Mouse (Mus musculus): Measurements from ENCODE around the gene Bcr. TPM values are rescaled to one million over a fixed set of nuclear protein-coding genes. Genes with fewer than 3 reads are reported as not detected.

Gene Bcr
- polyA plus RNA-seq, 1 experiment from 2014 or later, result 9.1 TPM

DNA sequence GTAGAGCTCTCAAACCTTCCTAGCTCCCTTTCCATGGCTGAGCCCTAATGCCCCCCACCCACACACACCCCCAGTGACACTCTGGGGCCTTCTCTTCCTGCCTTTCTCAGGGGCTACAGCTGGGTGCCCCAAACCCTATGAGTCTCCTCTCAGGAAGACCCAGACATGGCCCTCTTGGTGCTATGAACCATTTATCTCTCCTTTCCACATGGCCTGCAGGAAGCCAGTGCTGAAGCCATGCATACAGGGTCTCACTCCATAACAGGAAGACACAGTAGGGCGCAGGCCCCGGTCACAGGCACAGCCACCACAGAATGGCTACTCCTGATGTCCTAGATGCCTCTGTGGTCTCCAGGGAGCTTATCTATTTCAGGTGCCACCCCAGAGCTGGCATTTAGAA lies 43.1 kb downstream of the Bcr start:
- no peak overlapping the region for H3K27ac ChIP-seq
- H3K4me2 ChIP-seq (replicated peaks), result no peak overlapping the region
- H3K4me3 ChIP-seq, result no peak overlapping the region
- H3K9ac ChIP-seq, result no peak overlapping the region
- H3K9me3 ChIP-seq, result no peaks in the 10 kb centered on the region
- WGBS, result 84% methylated on average over 2 of the region's 2 CpGs
- peaks cover 62% of the 10 kb centered on the region for H3K4me1 ChIP-seq
- H3K27me3 ChIP-seq, result no peaks in the 10 kb centered on the region
- no peak for ATAC-seq (ENCODE audit: low FRiP score, low read depth)
- 0 out of 2 replicates have a peak, but pooled peaks cover 3% of the 10 kb centered on the region for H3K36me3 ChIP-seq

DNA sequence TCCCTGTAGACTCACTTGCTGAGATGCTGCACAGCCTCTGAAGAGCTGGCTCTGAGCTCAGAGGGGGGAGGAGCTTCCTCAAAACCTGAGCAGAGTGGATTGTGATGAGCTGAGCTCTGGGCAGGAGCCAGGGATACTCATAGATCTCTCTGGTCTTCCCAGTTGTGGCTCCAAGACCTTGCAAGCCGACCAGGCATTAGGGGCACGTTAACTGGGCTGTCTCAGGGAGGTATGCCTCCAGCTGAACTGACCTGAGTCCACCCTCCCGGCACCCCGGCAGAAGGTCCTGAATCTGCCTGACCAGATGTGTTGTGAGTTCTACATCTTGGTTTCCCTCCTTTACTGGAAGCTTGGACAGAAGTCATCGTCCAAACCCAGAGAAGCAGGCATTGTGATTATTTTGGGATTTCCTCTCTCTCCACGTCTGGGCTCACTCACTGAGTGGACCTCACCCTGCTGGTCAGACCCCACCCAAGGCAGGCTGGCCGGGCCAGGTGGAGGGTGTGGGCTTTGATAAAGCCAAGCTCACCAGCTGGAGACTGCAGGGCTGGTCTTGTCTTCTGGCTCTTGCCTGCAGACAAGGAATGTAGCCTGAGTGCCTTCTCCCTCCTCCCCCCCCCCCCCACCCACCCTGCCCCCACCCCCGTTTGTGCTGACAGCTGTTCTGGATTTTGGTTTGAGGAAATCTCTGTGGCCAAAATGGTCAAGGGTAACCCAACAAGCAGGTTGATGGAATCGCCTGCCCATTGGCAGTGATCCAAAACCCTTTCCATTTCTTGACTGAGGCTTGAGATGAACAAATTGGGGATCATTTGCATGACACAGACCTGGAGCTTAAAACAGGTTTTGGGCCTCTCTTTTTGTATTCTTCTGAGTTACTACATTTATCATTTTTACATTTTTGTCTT lies 44.1 kb downstream of the Bcr start:
- Histone ChIP-seq H3K9me3 (no peaks in the 10 kb centered on the region), H3K4me3 (no peak overlapping the region), H3K4me1 (peaks cover 56% of the 10 kb centered on the region), H3K27ac (no peak overlapping the region), H3K27me3 (no peaks in the 10 kb centered on the region), H3K9ac (no peak overlapping the region), H3K4me2 (replicated peaks) (no peak overlapping the region), H3K36me3 (no peaks in the 10 kb centered on the region)
- no peak for ATAC-seq (ENCODE audit: low FRiP score, low read depth)
- WGBS, result 52% methylated on average over 9 of the region's 9 CpGs

DNA sequence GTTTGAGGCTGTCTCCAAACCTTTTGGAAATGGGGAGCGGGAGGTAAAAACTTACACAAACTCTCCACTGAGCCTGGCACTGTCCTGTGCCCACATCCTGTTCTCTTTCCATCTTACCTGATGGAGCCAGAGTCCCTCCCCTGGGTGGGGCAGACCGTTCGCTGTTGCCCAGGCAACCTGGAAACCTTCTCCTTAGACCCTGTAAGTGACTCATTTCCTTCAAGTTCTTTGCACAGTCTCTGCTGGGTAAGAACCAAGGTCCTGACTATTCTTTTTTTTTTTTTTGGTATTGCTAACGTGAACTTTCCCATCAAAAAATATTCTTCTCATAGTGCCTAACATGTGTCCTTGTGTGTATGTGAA lies 44.7 kb downstream of the Bcr start:
- Histone ChIP-seq H3K27me3 (no peaks in the 10 kb centered on the region), H3K36me3 (no peaks in the 10 kb centered on the region), H3K9me3 (no peaks in the 10 kb centered on the region), H3K27ac (no peak overlapping the region), H3K9ac (no peak overlapping the region), H3K4me2 (replicated peaks) (no peak overlapping the region), H3K4me3 (no peak overlapping the region), H3K4me1 (peaks cover 56% of the 10 kb centered on the region)
- no peak for ATAC-seq (ENCODE audit: low FRiP score, low read depth)
- 82% methylated on average over 4 of the region's 4 CpGs for WGBS

DNA sequence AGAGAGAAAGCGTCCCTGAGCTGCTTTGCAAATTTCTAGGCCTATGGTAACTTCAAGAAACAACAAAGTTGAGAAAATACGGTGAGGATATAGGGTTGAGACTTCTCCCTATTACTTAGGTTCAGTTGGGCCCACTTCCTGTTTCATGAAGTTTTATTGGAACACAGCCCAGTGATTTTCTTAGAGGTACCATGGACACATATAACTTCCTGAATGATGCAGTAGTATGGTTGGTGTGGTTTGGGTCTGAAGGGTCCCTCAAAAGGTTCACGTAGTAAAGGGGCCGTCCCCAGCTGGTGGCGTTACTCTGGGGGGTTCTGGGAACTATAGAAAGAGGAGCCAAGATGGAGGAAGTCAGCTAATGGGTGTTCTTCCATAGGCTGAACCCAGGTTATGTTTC lies 45.3 kb downstream of the Bcr start:
- H3K9ac ChIP-seq, result no peak overlapping the region
- H3K4me3 ChIP-seq, result no peak overlapping the region
- H3K4me1 ChIP-seq, result peaks cover 53% of the 10 kb centered on the region
- WGBS, result 93% methylated on average over 5 of the region's 5 CpGs
- no peaks in the 10 kb centered on the region for H3K9me3 ChIP-seq
- no peak overlapping the region for H3K27ac ChIP-seq
- H3K27me3 ChIP-seq, result no peaks in the 10 kb centered on the region
- no peak overlapping the region for H3K4me2 ChIP-seq (replicated peaks)
- H3K36me3 ChIP-seq, result no peaks in the 10 kb centered on the region
- ATAC-seq (ENCODE audit: low FRiP score, low read depth), result no peak

DNA sequence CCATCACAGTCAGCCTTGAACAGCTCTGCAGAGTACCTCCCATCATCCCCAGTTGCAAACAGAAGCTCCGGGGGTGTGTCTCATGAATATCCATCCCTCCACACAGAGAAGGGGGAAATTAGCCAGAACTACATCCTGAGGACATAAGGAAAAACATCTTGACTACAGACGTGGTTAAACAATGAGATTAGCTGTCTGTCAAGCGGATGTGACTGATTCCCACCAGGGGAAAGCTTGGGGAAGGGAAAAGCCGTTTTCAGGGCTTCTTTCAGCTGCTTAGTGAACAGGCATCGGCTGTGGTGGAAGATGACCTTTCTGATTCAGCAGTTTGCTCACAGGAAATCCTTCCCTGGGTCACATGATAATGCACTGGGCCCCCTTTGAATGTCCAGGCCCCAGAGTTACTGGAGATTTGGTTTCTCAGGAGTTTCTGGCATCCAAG lies 46.6 kb downstream of the Bcr start:
- WGBS, result 33% methylated on average over 5 of the region's 5 CpGs
- Histone ChIP-seq H3K4me1 (peaks cover 62% of the 10 kb centered on the region), H3K4me2 (replicated peaks) (no peak overlapping the region), H3K4me3 (no peak overlapping the region), H3K9me3 (no peaks in the 10 kb centered on the region), H3K27me3 (no peaks in the 10 kb centered on the region), H3K27ac (peak overlapping the region; percentile 10; the same call in 1 of the 2 replicates), H3K36me3 (no peaks in the 10 kb centered on the region), H3K9ac (no peak overlapping the region)
- ATAC-seq (ENCODE audit: low FRiP score, low read depth), result no peak

DNA sequence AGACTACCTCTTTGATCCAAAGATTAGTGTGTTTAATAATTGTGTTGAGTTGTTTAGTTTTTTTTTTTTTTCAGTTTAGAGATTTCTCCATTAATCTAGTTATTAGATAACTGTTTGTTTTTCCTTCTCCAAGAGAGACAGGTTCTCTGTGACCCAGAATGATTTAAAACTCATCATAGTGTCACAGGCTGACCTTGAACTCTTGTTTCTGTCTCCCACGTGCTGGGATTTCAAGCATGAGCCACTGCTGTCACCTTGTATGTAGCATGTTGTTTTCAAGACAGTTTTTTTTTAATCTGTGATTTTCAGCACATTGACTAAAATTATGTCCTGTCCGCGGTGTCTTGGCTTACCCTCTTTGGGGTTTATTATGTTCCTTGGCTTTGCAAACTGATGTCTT lies 47.7 kb downstream of the Bcr start:
- no peak overlapping the region for H3K9ac ChIP-seq
- 82% methylated on average over 3 of the region's 3 CpGs for WGBS
- no peak overlapping the region for H3K4me3 ChIP-seq
- no peaks in the 10 kb centered on the region for H3K36me3 ChIP-seq
- H3K27me3 ChIP-seq, result no peaks in the 10 kb centered on the region
- H3K4me2 ChIP-seq (replicated peaks), result no peak overlapping the region
- peaks cover 72% of the 10 kb centered on the region for H3K4me1 ChIP-seq
- H3K9me3 ChIP-seq, result no peaks in the 10 kb centered on the region
- no peak overlapping the region for H3K27ac ChIP-seq
- ATAC-seq (ENCODE audit: low FRiP score, low read depth), result no peak

DNA sequence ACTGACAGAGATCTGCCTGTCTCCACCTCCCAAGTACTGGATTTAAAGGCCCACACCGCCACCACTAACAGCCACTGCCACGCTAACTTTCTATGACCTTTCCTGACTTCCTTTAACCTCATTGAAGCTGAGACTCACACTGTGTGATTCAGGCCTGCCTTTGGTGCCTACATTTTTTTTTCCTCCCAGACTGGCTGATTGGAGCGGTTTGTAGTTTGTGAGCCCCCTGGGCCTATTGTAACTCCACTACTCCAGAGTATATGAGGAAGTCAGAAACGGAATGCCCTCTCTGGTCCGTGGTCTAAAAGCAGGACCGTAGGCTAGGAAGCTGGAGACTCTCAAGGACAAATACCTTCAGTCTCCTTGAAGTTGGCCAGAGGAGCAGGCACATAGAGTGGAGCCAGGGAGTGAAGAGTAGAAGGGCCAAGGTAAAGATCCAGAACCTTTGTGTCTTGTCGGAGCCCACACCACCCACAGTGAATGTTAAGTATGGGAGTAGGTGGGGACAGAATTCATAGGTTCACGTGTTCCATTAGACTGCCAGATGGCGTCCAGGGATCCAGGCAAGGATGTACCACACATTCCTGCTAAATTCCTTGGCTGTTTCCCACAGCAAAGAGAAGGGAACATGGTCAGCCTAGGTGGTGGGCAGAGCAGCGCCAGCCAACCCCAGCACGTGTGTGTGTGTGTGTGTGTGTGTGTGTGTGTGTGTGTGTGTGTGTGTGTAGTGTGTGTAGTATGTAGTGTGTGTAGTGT lies 51.2 kb downstream of the Bcr start:
- H3K4me2 ChIP-seq (replicated peaks), result no peak overlapping the region
- no peaks in the 10 kb centered on the region for H3K36me3 ChIP-seq
- no peaks in the 10 kb centered on the region for H3K9me3 ChIP-seq
- ATAC-seq (ENCODE audit: low FRiP score, low read depth), result peak; percentile 68; the same call in 1 of the 2 replicates
- no peak overlapping the region for H3K4me3 ChIP-seq
- no peak overlapping the region for H3K9ac ChIP-seq
- H3K4me1 ChIP-seq, result peaks cover 55% of the 10 kb centered on the region
- WGBS, result 51% methylated on average over 11 of the region's 11 CpGs
- peak overlapping the region; percentile 56 for H3K27ac ChIP-seq
- no peaks in the 10 kb centered on the region for H3K27me3 ChIP-seq

DNA sequence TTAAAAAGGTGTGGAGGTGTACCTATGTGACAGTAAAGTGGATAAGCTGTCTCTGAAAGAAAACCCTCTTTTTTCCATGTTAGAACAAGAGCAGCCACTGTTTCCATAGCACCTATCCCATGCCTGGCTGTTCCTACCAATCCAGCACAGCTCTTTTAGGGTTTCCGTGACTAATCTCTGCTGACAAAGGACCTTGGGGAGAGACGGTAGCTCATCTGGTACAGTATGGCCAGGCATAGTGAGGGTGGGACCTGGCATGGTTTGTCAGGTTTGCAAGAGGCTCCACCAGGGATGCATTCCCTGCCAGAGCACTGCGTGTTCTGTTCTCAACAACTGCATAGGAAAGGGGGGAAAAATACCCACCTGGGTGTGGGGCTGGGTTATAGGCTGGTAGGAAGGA lies 52.0 kb downstream of the Bcr start:
- Histone ChIP-seq H3K27ac (no peak overlapping the region), H3K4me1 (peaks cover 55% of the 10 kb centered on the region), H3K27me3 (no peaks in the 10 kb centered on the region), H3K9me3 (no peaks in the 10 kb centered on the region), H3K36me3 (no peaks in the 10 kb centered on the region), H3K9ac (no peak overlapping the region), H3K4me3 (no peak overlapping the region), H3K4me2 (replicated peaks) (no peak overlapping the region)
- WGBS, result 72% methylated on average over 3 of the region's 3 CpGs
- ATAC-seq (ENCODE audit: low FRiP score, low read depth), result no peak

DNA sequence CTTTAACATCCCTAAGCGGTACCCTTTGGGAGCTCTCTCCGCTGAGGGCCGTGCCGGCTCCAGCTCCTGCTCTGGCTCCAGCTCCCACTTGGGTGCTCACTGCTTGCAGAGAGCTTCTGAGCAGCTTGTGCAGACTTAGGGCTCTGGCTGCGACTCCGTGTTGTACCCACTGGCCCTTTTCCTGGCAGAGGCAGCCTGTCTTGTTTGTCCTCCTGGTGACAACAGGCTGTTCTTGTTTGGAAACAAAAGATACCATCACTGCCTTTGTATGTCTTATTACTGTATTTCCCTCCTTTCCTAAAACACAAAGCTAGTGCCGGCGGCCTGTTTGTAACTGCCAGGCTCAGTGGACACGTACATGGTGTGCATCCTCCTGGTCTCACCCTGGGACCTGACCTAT lies 53.2 kb downstream of the Bcr start:
- H3K9me3 ChIP-seq, result no peaks in the 10 kb centered on the region
- peaks cover 62% of the 10 kb centered on the region for H3K4me1 ChIP-seq
- no peak for ATAC-seq (ENCODE audit: low FRiP score, low read depth)
- no peak overlapping the region for H3K4me3 ChIP-seq
- no peak overlapping the region for H3K27ac ChIP-seq
- H3K9ac ChIP-seq, result no peak overlapping the region
- no peaks in the 10 kb centered on the region for H3K27me3 ChIP-seq
- H3K36me3 ChIP-seq, result no peaks in the 10 kb centered on the region
- H3K4me2 ChIP-seq (replicated peaks), result no peak overlapping the region
- WGBS, result 89% methylated on average over 9 of the region's 9 CpGs

DNA sequence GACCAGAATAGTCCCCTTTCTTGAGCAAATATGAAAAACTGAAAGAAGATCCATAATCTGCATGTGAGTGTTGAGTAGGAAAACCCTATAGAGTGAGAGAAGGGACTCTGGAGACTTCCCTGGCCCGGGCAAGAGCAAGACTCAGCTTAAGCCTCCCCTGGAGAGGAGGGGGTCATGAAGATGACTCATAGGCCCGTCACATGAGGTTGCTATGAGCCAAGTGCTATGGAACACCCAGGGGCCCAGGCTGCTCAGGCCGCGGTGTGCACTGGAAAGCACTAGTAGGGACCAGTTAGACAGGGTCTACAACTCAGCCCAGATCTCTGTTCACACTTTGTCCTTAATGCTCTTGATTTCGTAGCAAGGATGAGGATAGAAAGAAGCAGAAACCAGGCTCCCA lies 54.8 kb downstream of the Bcr start:
- H3K4me3 ChIP-seq, result no peak overlapping the region
- H3K4me1 ChIP-seq, result peaks cover 65% of the 10 kb centered on the region
- peak overlapping the region; percentile 28; the same call in 1 of the 2 replicates for H3K27ac ChIP-seq
- no peaks in the 10 kb centered on the region for H3K36me3 ChIP-seq
- H3K9me3 ChIP-seq, result no peaks in the 10 kb centered on the region
- H3K9ac ChIP-seq, result no peak overlapping the region
- WGBS, result 76% methylated on average over 5 of the region's 5 CpGs
- ATAC-seq (ENCODE audit: low FRiP score, low read depth), result no peak
- H3K4me2 ChIP-seq (replicated peaks), result no peak overlapping the region
- no peaks in the 10 kb centered on the region for H3K27me3 ChIP-seq

DNA sequence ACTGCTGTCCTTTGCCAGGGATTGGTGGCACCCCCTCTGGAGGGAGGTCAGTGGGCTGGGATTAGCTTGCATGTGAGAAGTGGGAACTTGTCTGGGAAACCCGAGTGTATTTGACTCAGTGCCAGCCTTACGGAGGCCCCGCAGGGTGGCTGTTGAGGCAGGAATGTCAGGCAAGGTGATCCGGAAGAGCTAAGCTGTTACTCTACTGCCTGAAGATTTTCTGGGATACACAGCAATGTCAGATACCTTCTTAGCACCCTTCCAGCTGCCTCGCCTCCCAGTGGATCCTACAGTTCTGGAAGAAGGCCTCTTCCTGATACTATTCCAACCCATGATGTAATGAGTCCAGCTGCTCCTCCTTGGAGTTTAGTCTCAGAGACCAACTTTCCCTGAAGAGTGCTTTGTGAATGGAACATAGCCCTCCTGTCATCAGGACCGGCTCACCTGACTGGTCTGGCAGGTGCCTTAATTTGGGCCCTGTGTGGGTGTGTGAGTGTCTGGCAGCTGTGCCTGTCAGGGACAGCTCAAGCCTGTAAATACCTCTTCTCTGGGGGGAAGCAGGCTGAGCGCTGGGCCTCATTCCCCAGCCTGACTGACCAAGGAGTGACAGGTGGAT lies 56.6 kb downstream of the Bcr start:
- peaks cover 54% of the 10 kb centered on the region for H3K4me1 ChIP-seq
- no peaks in the 10 kb centered on the region for H3K36me3 ChIP-seq
- 62% methylated on average over 7 of the region's 7 CpGs for WGBS
- H3K4me2 ChIP-seq (replicated peaks), result no peak overlapping the region
- H3K27me3 ChIP-seq, result no peaks in the 10 kb centered on the region
- peak; percentile 65; the same call in 1 of the 2 replicates for ATAC-seq (ENCODE audit: low FRiP score, low read depth)
- H3K9me3 ChIP-seq, result no peaks in the 10 kb centered on the region
- H3K4me3 ChIP-seq, result no peak overlapping the region
- no peak overlapping the region for H3K9ac ChIP-seq
- H3K27ac ChIP-seq, result 0 out of 2 replicates have a peak overlapping the region, but pooled peaks have one; percentile 63

DNA sequence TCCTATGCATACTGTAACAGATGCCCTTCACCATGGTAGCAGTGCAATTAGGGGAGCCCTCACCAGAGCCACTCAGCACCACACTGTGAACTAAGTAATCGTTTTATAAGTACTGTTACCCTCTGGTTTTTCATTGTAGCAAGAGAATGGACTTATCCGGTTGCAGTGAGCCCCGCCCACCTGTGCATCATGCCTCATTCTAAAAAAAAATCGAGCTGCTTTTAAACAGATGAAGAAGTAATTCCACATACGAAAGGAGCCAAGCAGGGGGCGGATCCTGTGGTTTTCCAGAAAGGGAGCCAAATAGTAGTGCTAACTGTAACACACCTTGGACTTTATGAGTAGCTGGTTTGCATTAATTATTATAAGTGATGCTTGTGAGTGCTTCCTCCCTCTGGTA lies 58.1 kb downstream of the Bcr start:
- whole genome bisulfite sequencing, result 75% methylated on average over 6 of the region's 6 CpGs
- no peak overlapping the region for H3K27ac ChIP-seq
- H3K9me3 ChIP-seq, result no peaks in the 10 kb centered on the region
- H3K4me1 ChIP-seq, result peaks cover 44% of the 10 kb centered on the region
- no peak overlapping the region for H3K4me3 ChIP-seq
- H3K36me3 ChIP-seq, result no peaks in the 10 kb centered on the region
- H3K4me2 ChIP-seq (replicated peaks), result no peak overlapping the region
- H3K27me3 ChIP-seq, result no peaks in the 10 kb centered on the region
- no peak overlapping the region for H3K9ac ChIP-seq
- ATAC-seq (ENCODE audit: low FRiP score, low read depth), result no peak
